Mouse (Mus musculus): ENCODE measurements at regions not wholly inside any gene's neighbourhood (a gene's known extent, or its start where the extent isn't known, plus 50 kb on each side); places are given as distances from the start of the nearest gene placed in this dataset.

- no peak for DNase-seq (ENCODE audit: low read depth, low spot score)
Observed at GRCm38 (mm10) chr15:87360457-87360856, 183.6 kb upstream of the Fam19a5 start.

- DNase-seq (ENCODE audit: low read depth, low spot score), result peak; percentile 43
Observed at GRCm38 (mm10) chr15:87365712-87366361, 178.3 kb upstream of the Fam19a5 start.

GRCm38 (mm10) chr15:87367381-87367780 lies 176.7 kb upstream of the Fam19a5 start:
- peak; percentile 63 for DNase-seq (ENCODE audit: low read depth, low spot score)

GRCm38 (mm10) chr15:87369381-87369780 lies 174.7 kb upstream of the Fam19a5 start:
- no peak for DNase-seq (ENCODE audit: low read depth, low spot score)

GRCm38 (mm10) chr15:87369836-87370235 lies 174.3 kb upstream of the Fam19a5 start:
- DNase-seq (ENCODE audit: low read depth, low spot score), result no peak

GRCm38 (mm10) chr15:87370761-87371160 lies 173.3 kb upstream of the Fam19a5 start:
- DNase-seq (ENCODE audit: low read depth, low spot score), result no peak

- no peak for DNase-seq (ENCODE audit: low read depth, low spot score)
Observed at GRCm38 (mm10) chr15:87374670-87375069, 169.4 kb upstream of the Fam19a5 start.

- no peak for DNase-seq (ENCODE audit: low read depth, low spot score)
Observed at GRCm38 (mm10) chr15:87375596-87376194, 168.4 kb upstream of the Fam19a5 start.

- no peak for DNase-seq (ENCODE audit: low read depth, low spot score)
Observed at GRCm38 (mm10) chr15:87383551-87384265, 160.4 kb upstream of the Fam19a5 start.

GRCm38 (mm10) chr15:87384279-87385066 lies 159.6 kb upstream of the Fam19a5 start:
- DNase-seq (ENCODE audit: low read depth, low spot score), result no peak

GRCm38 (mm10) chr15:87386513-87386983 lies 157.6 kb upstream of the Fam19a5 start:
- DNase-seq (ENCODE audit: low read depth, low spot score), result no peak

GRCm38 (mm10) chr15:87391395-87391794 lies 152.7 kb upstream of the Fam19a5 start:
- no peak for DNase-seq (ENCODE audit: low read depth, low spot score)

GRCm38 (mm10) chr15:87398396-87398795 lies 145.7 kb upstream of the Fam19a5 start:
- no peak for DNase-seq (ENCODE audit: low read depth, low spot score)

- no peak for DNase-seq (ENCODE audit: low read depth, low spot score)
Observed at GRCm38 (mm10) chr15:87405689-87406088, 138.4 kb upstream of the Fam19a5 start.

- no peak for DNase-seq (ENCODE audit: low read depth, low spot score)
Observed at GRCm38 (mm10) chr15:87411978-87412377, 132.1 kb upstream of the Fam19a5 start.

GRCm38 (mm10) chr15:87415996-87416395 lies 128.1 kb upstream of the Fam19a5 start:
- no peak for DNase-seq (ENCODE audit: low read depth, low spot score)

- DNase-seq (ENCODE audit: low read depth, low spot score), result no peak
Observed at GRCm38 (mm10) chr15:87421743-87422142, 122.4 kb upstream of the Fam19a5 start.

- no peak for DNase-seq (ENCODE audit: low read depth, low spot score)
Observed at GRCm38 (mm10) chr15:87433306-87433705, 110.8 kb upstream of the Fam19a5 start.

- no peak for DNase-seq (ENCODE audit: low read depth, low spot score)
Observed at GRCm38 (mm10) chr15:87433901-87434300, 110.2 kb upstream of the Fam19a5 start.

- no peak for DNase-seq (ENCODE audit: low read depth, low spot score)
Observed at GRCm38 (mm10) chr15:87435566-87435965, 108.5 kb upstream of the Fam19a5 start.

GRCm38 (mm10) chr15:87437611-87438010 lies 106.5 kb upstream of the Fam19a5 start:
- DNase-seq (ENCODE audit: low read depth, low spot score), result no peak

GRCm38 (mm10) chr15:87458932-87459331 lies 85.2 kb upstream of the Fam19a5 start:
- no peak for DNase-seq (ENCODE audit: low read depth, low spot score)

All from ZHBTc4 (cell line).